Mouse (Mus musculus) heart, embryonic 15.5 days (tissue): ENCODE data around the gene Kif3b. TPM values are rescaled to one million over a fixed set of nuclear protein-coding genes. Genes with fewer than 3 reads are reported as not detected.
A peak's percentile ranks its signal among the peaks of the same experiment; 100 is the strongest.
"Not testable (repeated sequence)": the region's sequence is repeated elsewhere in the genome, so short reads cannot be mapped to it uniquely, and the experiment has no call there.

Experiments used
- ATAC-seq: fragments of 200-750 bp; cut with Nextera tagmentation; replicated peaks from 2 replicates; pipeline ENCODE4 v1.8.0; 2017; ENCODE audit warnings: low read depth, moderate TSS enrichment; ENCODE audit not compliant: insufficient number of reproducible peaks, insufficient read depth, low FRiP score
- H3K27ac ChIP-seq: fragments of 300-500 bp; sonication (generic); 2 replicates; pipeline ENCODE4 v1.5.1; 2015; ENCODE audit warnings: mild to moderate bottlenecking, inconsistent platforms
- H3K27me3 ChIP-seq: fragments of 300-500 bp; sonication (generic); 2 replicates; pipeline ENCODE4 v1.6.1; 2015; ENCODE audit warnings: inconsistent platforms
- H3K36me3 ChIP-seq: fragments of 300-500 bp; sonication (generic); 2 replicates; pipeline ENCODE4 v1.6.1; 2015; ENCODE audit warnings: mild to moderate bottlenecking, inconsistent platforms
- H3K4me1 ChIP-seq: fragments of 300-500 bp; sonication (generic); replicated peaks from 2 replicates; pipeline ENCODE4 v1.6.1; 2015; ENCODE audit warnings: inconsistent platforms
- H3K4me2 ChIP-seq: fragments of 300-500 bp; sonication (generic); 2 replicates; pipeline ENCODE4 v1.6.1; 2015; ENCODE audit warnings: inconsistent platforms, mild to moderate bottlenecking, moderate library complexity
- H3K4me3 ChIP-seq: fragments of 300-500 bp; sonication (generic); 2 replicates; pipeline ENCODE4 v1.5.1; 2015; ENCODE audit warnings: mild to moderate bottlenecking, inconsistent platforms
- H3K9ac ChIP-seq: fragments of 300-500 bp; sonication (generic); 2 replicates; pipeline ENCODE4 v1.6.1; 2015; ENCODE audit warnings: mild to moderate bottlenecking, inconsistent platforms
- H3K9me3 ChIP-seq: fragments of 300-500 bp; sonication (generic); replicated peaks from 2 replicates; pipeline ENCODE4 v1.6.1; 2016; ENCODE audit warnings: inconsistent platforms
- WGBS: fragments of 180-500 bp; shearing (Covaris S2); methylation state at CpG from one replicate; pipeline ENCODE4 v1.1.7; 2015; ENCODE audit warnings: mixed read lengths; 5-methylcytosine and 5-hydroxymethylcytosine counted together
- polyA plus RNA-seq: library from polyadenylated mRNA; unstranded; fragments of >200 nt; fragmentation: Nextera tagmentation; extraction: Ambion mirVana; gene quantifications from 2 replicates; pipeline ENCODE4 v1.2.1, GENCODE M21; 2015

Kif3b gene
- polyA plus RNA-seq, 1 experiment from 2014 or later, result 3.9 TPM

DNA sequence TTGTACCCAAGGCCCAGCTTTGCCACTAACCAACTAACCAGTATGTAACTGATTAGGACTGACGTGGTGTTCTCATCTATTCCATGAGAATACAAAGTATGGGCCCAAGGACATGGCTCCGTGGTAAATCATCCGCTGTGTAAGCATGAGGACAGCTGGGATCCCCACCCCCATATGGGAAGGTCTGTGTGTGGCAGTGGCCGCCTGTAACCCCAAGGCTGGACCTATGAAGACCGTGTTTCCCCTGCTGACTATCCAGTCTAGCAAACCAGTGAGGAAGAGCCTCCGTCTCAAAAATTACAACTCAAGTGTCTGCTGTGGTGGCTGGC lies 16.3 kb upstream of the Kif3b start:
- ATAC-seq, result no peak
- H3K36me3 ChIP-seq, result no peaks in the 10 kb centered on the region
- WGBS, result 83% methylated on average over 6 of the region's 6 CpGs
- no peaks in the 10 kb centered on the region for H3K9me3 ChIP-seq
- no peak overlapping the region for H3K4me3 ChIP-seq
- no peak overlapping the region for H3K4me2 ChIP-seq
- no peaks in the 10 kb centered on the region for H3K27me3 ChIP-seq
- H3K9ac ChIP-seq, result no peak overlapping the region
- H3K4me1 ChIP-seq, result no peaks in the 10 kb centered on the region
- H3K27ac ChIP-seq, result no peak overlapping the region

- not testable (repeated sequence) for ATAC-seq, H3K9me3 ChIP-seq, H3K4me3 ChIP-seq, H3K36me3 ChIP-seq, H3K27me3 ChIP-seq, H3K27ac ChIP-seq, H3K4me2 ChIP-seq, H3K4me1 ChIP-seq, H3K9ac ChIP-seq
- WGBS, result 67% methylated on average over 3 of the region's 3 CpGs
Measured at GRCm38 (mm10) chr2:153275577-153275976, 15.6 kb upstream of the Kif3b start.

DNA sequence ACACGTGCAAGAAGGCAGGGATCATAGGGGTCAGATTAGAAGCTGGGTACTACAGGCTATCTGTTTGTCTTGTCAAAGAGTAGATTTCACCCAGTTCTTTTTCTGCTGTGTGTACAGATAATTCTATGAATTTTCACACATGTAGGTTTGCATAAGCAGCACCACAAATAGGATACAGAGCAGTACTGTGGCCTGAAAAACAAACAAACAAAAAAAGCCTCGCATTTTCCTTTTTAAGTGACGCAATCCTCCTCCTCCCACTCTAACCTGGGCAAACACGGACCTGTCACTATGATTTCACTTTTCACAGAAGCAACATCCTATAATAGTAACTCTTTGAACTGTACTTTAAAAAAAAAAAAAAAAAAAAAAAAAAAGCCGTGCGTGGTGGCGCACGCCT lies 14.8 kb upstream of the Kif3b start:
- no peak overlapping the region for H3K4me2 ChIP-seq
- H3K27me3 ChIP-seq, result no peaks in the 10 kb centered on the region
- H3K27ac ChIP-seq, result no peak overlapping the region
- H3K4me1 ChIP-seq, result no peaks in the 10 kb centered on the region
- ATAC-seq, result no peak
- no peak overlapping the region for H3K9ac ChIP-seq
- H3K4me3 ChIP-seq, result no peak overlapping the region
- WGBS, result 90% methylated on average over 8 of the region's 8 CpGs
- no peaks in the 10 kb centered on the region for H3K36me3 ChIP-seq
- no peaks in the 10 kb centered on the region for H3K9me3 ChIP-seq

GRCm38 (mm10) chr2:153276846-153277245 lies 14.4 kb upstream of the Kif3b start:
- not testable (repeated sequence) for ATAC-seq, H3K36me3 ChIP-seq, H3K9me3 ChIP-seq, H3K27ac ChIP-seq, H3K4me2 ChIP-seq, H3K4me3 ChIP-seq, H3K27me3 ChIP-seq, H3K4me1 ChIP-seq, H3K9ac ChIP-seq
- 97% methylated on average over 5 of the region's 5 CpGs for WGBS

DNA sequence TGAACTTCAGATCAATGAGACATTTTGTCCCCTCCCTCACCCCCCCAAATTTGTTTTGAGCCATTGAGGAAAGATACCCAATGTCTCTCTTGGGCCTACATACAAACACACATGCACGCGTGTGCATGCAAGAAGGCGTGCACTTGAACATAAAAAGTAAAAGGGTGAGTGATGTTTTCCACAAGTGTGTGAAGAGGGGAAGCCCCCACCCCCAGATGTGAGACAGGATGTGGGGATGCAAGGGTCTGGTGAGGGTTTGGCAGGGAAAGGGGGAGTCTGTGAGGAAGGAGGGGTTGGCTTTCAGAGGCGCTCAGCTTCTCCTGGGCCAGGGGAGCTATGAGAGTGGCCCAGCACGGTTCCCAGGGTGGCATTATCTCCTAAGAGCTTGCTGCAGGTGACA lies 12.9 kb upstream of the Kif3b start:
- 78% methylated on average over 5 of the region's 5 CpGs for WGBS
- no peak overlapping the region for H3K4me2 ChIP-seq
- H3K4me1 ChIP-seq, result no peaks in the 10 kb centered on the region
- ATAC-seq, result no peak
- H3K9ac ChIP-seq, result no peak overlapping the region
- H3K4me3 ChIP-seq, result no peak overlapping the region
- no peaks in the 10 kb centered on the region for H3K27me3 ChIP-seq
- H3K27ac ChIP-seq, result no peak overlapping the region
- no peaks in the 10 kb centered on the region for H3K9me3 ChIP-seq
- H3K36me3 ChIP-seq, result no peaks in the 10 kb centered on the region

- no peak overlapping the region for H3K4me2 ChIP-seq
- H3K9ac ChIP-seq, result no peak overlapping the region
- no peaks in the 10 kb centered on the region for H3K27me3 ChIP-seq
- no peak overlapping the region for H3K27ac ChIP-seq
- peaks cover 3% of the 10 kb centered on the region; the same call in 1 of the 2 replicates for H3K4me1 ChIP-seq
- H3K36me3 ChIP-seq, result no peaks in the 10 kb centered on the region
- no peak overlapping the region for H3K4me3 ChIP-seq
- 82% methylated on average over 6 of the region's 6 CpGs for WGBS
- H3K9me3 ChIP-seq, result no peaks in the 10 kb centered on the region
- ATAC-seq, result no peak
Measured at GRCm38 (mm10) chr2:153283919-153284318, 7.3 kb upstream of the Kif3b start.

DNA sequence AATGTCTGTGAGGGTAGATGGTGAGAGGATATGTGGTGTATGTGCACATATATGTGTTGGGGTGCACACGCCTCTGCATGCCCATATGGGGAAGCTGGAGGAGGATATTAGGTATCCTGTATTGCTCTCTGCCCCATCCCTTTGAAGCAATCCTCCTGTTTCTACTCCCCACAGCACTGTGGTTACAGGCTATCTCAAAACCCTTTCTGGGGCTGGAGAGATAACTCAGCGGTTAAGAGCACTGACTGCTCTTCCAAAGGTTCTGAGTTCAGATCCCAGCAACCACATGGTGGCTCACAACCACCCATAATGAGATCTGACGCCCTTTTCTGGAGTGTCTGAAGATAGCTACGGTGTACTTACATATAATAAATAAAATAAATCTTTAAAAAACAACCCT lies 4.7 kb upstream of the Kif3b start:
- H3K4me3 ChIP-seq, result no peak overlapping the region
- 73% methylated on average over 4 of the region's 4 CpGs for WGBS
- ATAC-seq, result no peak
- H3K9ac ChIP-seq, result no peak overlapping the region
- no peaks in the 10 kb centered on the region for H3K9me3 ChIP-seq
- no peaks in the 10 kb centered on the region for H3K27me3 ChIP-seq
- H3K4me1 ChIP-seq, result peaks cover 8% of the 10 kb centered on the region
- H3K36me3 ChIP-seq, result no peaks in the 10 kb centered on the region
- H3K27ac ChIP-seq, result no peak overlapping the region
- no peak overlapping the region for H3K4me2 ChIP-seq

- WGBS, result 48% methylated on average over 6 of the region's 6 CpGs
- peaks cover 20% of the 10 kb centered on the region for H3K4me1 ChIP-seq
Measured at GRCm38 (mm10) chr2:153287835-153288234, 3.4 kb upstream of the Kif3b start.

DNA sequence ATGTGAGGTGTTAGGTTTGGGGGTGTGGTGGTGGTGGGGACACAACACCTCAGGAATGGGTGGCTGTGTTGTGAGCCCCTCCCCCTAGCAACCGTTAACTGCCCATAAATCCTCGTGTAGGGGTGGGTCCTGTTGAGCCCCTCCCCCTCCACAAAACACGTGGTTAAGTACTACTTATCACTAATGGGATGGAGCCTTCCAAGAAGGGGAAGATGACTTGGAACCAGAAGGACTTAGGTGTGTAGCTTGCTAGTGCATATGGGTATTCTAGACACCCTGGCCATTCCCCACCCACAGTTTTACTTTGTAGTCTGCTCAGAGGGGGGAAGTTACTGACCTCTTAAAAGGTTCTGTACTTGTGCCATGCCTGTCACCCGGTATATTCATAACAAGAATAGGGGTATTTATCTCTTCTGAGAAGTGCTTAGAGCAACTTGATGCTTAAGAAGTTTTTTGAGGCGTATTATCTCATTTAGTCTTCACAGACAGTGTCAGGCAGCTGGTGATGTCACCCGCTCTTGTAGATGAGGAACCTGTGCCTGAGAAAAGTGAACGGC lies 1.2 kb downstream of the Kif3b start:
- Histone ChIP-seq H3K4me3 (peak overlapping the region; percentile 84), H3K36me3 (no peaks in the 10 kb centered on the region), H3K4me2 (peak overlapping the region; percentile 93), H3K4me1 (peaks cover 20% of the 10 kb centered on the region), H3K9ac (peak overlapping the region; percentile 89; the same call in 1 of the 2 replicates), H3K27me3 (no peaks in the 10 kb centered on the region), H3K9me3 (no peaks in the 10 kb centered on the region), H3K27ac (no peak overlapping the region)
- WGBS, result 41% methylated on average over 7 of the region's 7 CpGs
- no peak for ATAC-seq

More at GRCm38 (mm10) chr2:153287835-153288234, 3.4 kb upstream of the Kif3b start:
- Histone ChIP-seq H3K9ac (no peak overlapping the region), H3K27ac (no peak overlapping the region), H3K4me3 (no peak overlapping the region), H3K27me3 (no peaks in the 10 kb centered on the region), H3K4me2 (no peak overlapping the region), H3K9me3 (no peaks in the 10 kb centered on the region), H3K36me3 (no peaks in the 10 kb centered on the region)
- ATAC-seq, result no peak; the same call in 1 of the 2 replicates

DNA sequence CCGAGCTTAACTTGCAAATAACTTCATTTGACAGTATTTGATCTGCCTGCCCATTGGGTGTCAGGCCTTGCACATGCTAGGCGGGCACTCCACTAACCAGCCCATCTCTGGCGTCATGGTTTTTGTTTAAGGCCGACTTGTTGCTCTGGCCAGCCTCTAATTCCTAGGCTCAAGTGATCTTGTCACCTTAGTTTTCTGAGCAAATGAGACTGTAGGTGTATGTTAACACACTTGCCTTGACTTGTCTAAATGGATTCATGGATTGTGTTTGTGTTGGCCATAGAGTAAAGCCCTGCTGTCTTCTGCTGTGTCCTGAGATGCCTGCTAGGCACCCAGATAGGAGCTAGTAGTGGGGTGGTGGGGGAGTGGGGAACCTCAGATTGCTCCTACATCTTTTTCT lies 4.0 kb downstream of the Kif3b start:
- Histone ChIP-seq H3K4me3 (no peak overlapping the region), H3K27me3 (no peaks in the 10 kb centered on the region), H3K9me3 (no peaks in the 10 kb centered on the region), H3K4me1 (peaks cover 23% of the 10 kb centered on the region), H3K36me3 (no peaks in the 10 kb centered on the region), H3K9ac (no peak overlapping the region), H3K27ac (no peak overlapping the region), H3K4me2 (no peak overlapping the region)
- WGBS, result 86% methylated on average over 4 of the region's 4 CpGs
- ATAC-seq, result no peak

GRCm38 (mm10) chr2:153297771-153298170 lies 6.6 kb downstream of the Kif3b start:
- H3K27ac ChIP-seq, result no peak overlapping the region
- 74% methylated on average over 4 of the region's 4 CpGs for WGBS
- peaks cover 6% of the 10 kb centered on the region; the same call in 1 of the 2 replicates for H3K4me1 ChIP-seq
- H3K4me3 ChIP-seq, result no peak overlapping the region
- no peaks in the 10 kb centered on the region for H3K9me3 ChIP-seq
- H3K27me3 ChIP-seq, result no peaks in the 10 kb centered on the region
- no peak overlapping the region for H3K9ac ChIP-seq
- H3K36me3 ChIP-seq, result no peaks in the 10 kb centered on the region
- H3K4me2 ChIP-seq, result no peak overlapping the region
- no peak for ATAC-seq

GRCm38 (mm10) chr2:153298460-153298859 lies 7.2 kb downstream of the Kif3b start:
- no peak for ATAC-seq
- Histone ChIP-seq H3K4me1 (peaks cover 6% of the 10 kb centered on the region; the same call in 1 of the 2 replicates), H3K9me3 (no peaks in the 10 kb centered on the region), H3K9ac (no peak overlapping the region), H3K27me3 (no peaks in the 10 kb centered on the region), H3K4me3 (no peak overlapping the region), H3K27ac (no peak overlapping the region), H3K36me3 (no peaks in the 10 kb centered on the region), H3K4me2 (no peak overlapping the region)
- 65% methylated on average over 4 of the region's 4 CpGs for WGBS
